Comparison of ENCODE assay signal across 16 mouse cellular contexts in the genomic region with DNA sequence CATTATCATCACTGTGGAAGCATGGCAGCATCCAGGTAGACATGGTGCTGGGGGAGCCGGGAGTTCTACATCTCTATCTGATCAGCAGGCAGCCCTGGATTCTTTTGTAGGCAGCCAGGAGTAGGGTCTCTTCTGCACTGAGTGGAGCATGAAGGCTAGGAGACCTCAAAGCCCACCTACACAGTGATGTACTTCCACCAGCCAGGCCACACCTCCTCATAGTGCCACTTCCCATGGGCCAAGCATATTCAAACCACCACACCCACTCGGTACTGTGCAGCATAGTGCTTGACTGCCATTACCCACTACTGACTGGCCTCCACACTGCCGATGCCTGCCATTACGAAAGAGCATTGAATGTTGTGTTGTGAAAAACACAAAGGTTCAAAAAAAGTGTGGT. TPM values are rescaled to one million over a fixed set of nuclear protein-coding genes. Genes with fewer than 3 reads are reported as not detected.
DNase-seq lines count a peak whose midpoint lies in the region; ATAC-seq and TF ChIP-seq lines count a peak whose summit lies in the region.
"Had no signal": no experiment of that assay in that cellular context is flagged by ENCODE, and none has a peak within 500 bp of the region (broad histone marks: within the 10 kb centered on the region; RNA-seq: fewer than 3 reads in every experiment).

No protein-coding gene starts in this region.

- ATAC-seq in kidney, postnatal 0 days (replicated peaks; ENCODE audit: low FRiP score, low read depth), result no peak
- no peak for ATAC-seq in embryonic facial prominence, embryonic 15.5 days (ENCODE audit: insufficient number of reproducible peaks, low FRiP score, low TSS enrichment, low read depth)
- ATAC-seq in midbrain, embryonic 13.5 days, result no peak

- TF ChIP-seq POLR2A in small intestine, adult 2 months (IDR thresholded peaks at IDR 0.05; ENCODE audit: low read depth, low read length), result no peak

- H3K4me1 ChIP-seq in kidney, postnatal 0 days (replicated peaks; ENCODE audit: insufficient read depth, low read length), result no peaks in the 10 kb centered on the region
- H3K4me1 ChIP-seq in brown adipose tissue, adult 24 weeks (ENCODE audit: control insufficient read depth, insufficient read depth, insufficient read length, low read length), result no peaks in the 10 kb centered on the region
- H3K4me1 ChIP-seq in embryonic facial prominence, embryonic 15.5 days, result peaks cover 20% of the 10 kb centered on the region
- H3K4me1 ChIP-seq in small intestine, adult 2 months (ENCODE audit: control insufficient read depth, insufficient read depth, insufficient read length, low read length), result no peaks in the 10 kb centered on the region
- 0 out of 2 replicates have a peak, but pooled peaks cover 2% of the 10 kb centered on the region for H3K4me1 ChIP-seq in midbrain, embryonic 13.5 days (replicated peaks)
- H3K4me1 ChIP-seq: forebrain, embryonic 12.5 days; heart, embryonic 12.5 days; hindbrain, embryonic 12.5 days had no signal

- TF ChIP-seq CTCF in kidney, postnatal 0 days (IDR thresholded peaks at IDR 0.05; ENCODE audit: low read depth), result no peak
- TF ChIP-seq CTCF in small intestine, adult 2 months (IDR thresholded peaks at IDR 0.05; ENCODE audit: extremely low read depth, insufficient read length, insufficient replicate concordance, low read depth, low read length), result no peak

- H3K36me3 ChIP-seq in kidney, postnatal 0 days (ENCODE audit: insufficient read depth, low read length), result no peaks in the 10 kb centered on the region
- no peaks in the 10 kb centered on the region for H3K36me3 ChIP-seq in embryonic facial prominence, embryonic 15.5 days
- H3K36me3 ChIP-seq in small intestine, adult 2 months (ENCODE audit: control insufficient read depth, insufficient read depth, low read length), result no peaks in the 10 kb centered on the region
- no peaks in the 10 kb centered on the region for H3K36me3 ChIP-seq in midbrain, embryonic 13.5 days
- H3K36me3 ChIP-seq: forebrain, embryonic 12.5 days; heart, embryonic 12.5 days; hindbrain, embryonic 12.5 days had no signal

- no peak overlapping the region for H3K9ac ChIP-seq in kidney, postnatal 0 days (ENCODE audit: low read depth, low read length)
- no peak overlapping the region for H3K9ac ChIP-seq in embryonic facial prominence, embryonic 15.5 days
- no peak overlapping the region for H3K9ac ChIP-seq in midbrain, embryonic 13.5 days (replicated peaks)
- H3K9ac ChIP-seq: forebrain, embryonic 12.5 days; heart, embryonic 12.5 days; hindbrain, embryonic 12.5 days; liver, embryonic 14.5 days had no signal

- no peak overlapping the region for H3K4me2 ChIP-seq in kidney, postnatal 0 days (ENCODE audit: low read length)
- H3K4me2 ChIP-seq in embryonic facial prominence, embryonic 15.5 days (replicated peaks), result no peak overlapping the region; the same call in 1 of the 2 replicates
- H3K4me2 ChIP-seq in midbrain, embryonic 13.5 days (replicated peaks), result no peak overlapping the region
- H3K4me2 ChIP-seq: forebrain, embryonic 12.5 days; heart, embryonic 12.5 days; hindbrain, embryonic 12.5 days; midbrain, embryonic 11.5 days had no signal

- no peak overlapping the region for H3K4me3 ChIP-seq in kidney, postnatal 0 days (replicated peaks; ENCODE audit: low read depth, low read length)
- H3K4me3 ChIP-seq in brown adipose tissue, adult 24 weeks (ENCODE audit: insufficient read depth, low read depth, low read length), result no peak overlapping the region
- no peak overlapping the region for H3K4me3 ChIP-seq in embryonic facial prominence, embryonic 15.5 days (replicated peaks)
- H3K4me3 ChIP-seq in small intestine, adult 2 months (ENCODE audit: low read depth, low read length), result no peak overlapping the region
- no peak overlapping the region for H3K4me3 ChIP-seq in midbrain, embryonic 13.5 days (replicated peaks)
- H3K4me3 ChIP-seq: forebrain, embryonic 12.5 days; heart, embryonic 12.5 days; hindbrain, embryonic 12.5 days had no signal

- intact Hi-C loops in left cerebral cortex, postnatal 36 days (cut with DNase I), result loop anchor here (5.0 kb wide), 1 partner anchor 137 kb away; no protein-coding TSS in a partner anchor

- H3K27me3 ChIP-seq in kidney, postnatal 0 days (ENCODE audit: insufficient read depth, low read length), result no peaks in the 10 kb centered on the region
- H3K27me3 ChIP-seq in embryonic facial prominence, embryonic 15.5 days, result no peaks in the 10 kb centered on the region
- H3K27me3 ChIP-seq in small intestine, adult 2 months (ENCODE audit: control insufficient read depth, insufficient read depth, low read length), result no peaks in the 10 kb centered on the region
- H3K27me3 ChIP-seq in midbrain, embryonic 13.5 days, result no peaks in the 10 kb centered on the region
- H3K27me3 ChIP-seq: forebrain, embryonic 12.5 days; heart, embryonic 12.5 days; hindbrain, embryonic 12.5 days had no signal

- no peaks in the 10 kb centered on the region for H3K9me3 ChIP-seq in kidney, postnatal 0 days (replicated peaks; ENCODE audit: low read length)
- H3K9me3 ChIP-seq in embryonic facial prominence, embryonic 15.5 days (replicated peaks), result no peaks in the 10 kb centered on the region
- peaks cover 3% of the 10 kb centered on the region; the same call in 1 of the 2 replicates for H3K9me3 ChIP-seq in midbrain, embryonic 13.5 days
- H3K9me3 ChIP-seq: forebrain, embryonic 12.5 days; heart, embryonic 12.5 days; hindbrain, embryonic 12.5 days had no signal

- H3K27ac ChIP-seq in kidney, postnatal 0 days, result peak overlapping the region; percentile 51
- 0 out of 2 replicates have a peak overlapping the region, but pooled peaks have one; percentile 24 for H3K27ac ChIP-seq in brown adipose tissue, adult 24 weeks (replicated peaks; ENCODE audit: low read depth, low read length)
- H3K27ac ChIP-seq in embryonic facial prominence, embryonic 15.5 days (replicated peaks), result peak overlapping the region; percentile 96
- 0 out of 2 replicates have a peak overlapping the region, but pooled peaks have one; percentile 3 for H3K27ac ChIP-seq in small intestine, adult 2 months (ENCODE audit: insufficient read depth, low read depth, low read length)
- no peak overlapping the region for H3K27ac ChIP-seq in midbrain, embryonic 13.5 days
- H3K27ac ChIP-seq: forebrain, embryonic 12.5 days; hindbrain, embryonic 12.5 days; liver, embryonic 14.5 days had no signal

- no peak for DNase-seq in kidney, postnatal 0 days (ENCODE audit: low spot score)
- no peak for DNase-seq in kidney, postnatal 4 days
- no peak for DNase-seq in left cerebral cortex, postnatal 36 days (ENCODE audit: low spot score in 2 of 2)
- DNase-seq: adrenal gland, postnatal 14 days; cerebellum, adult 11 months; kidney, adult 9 months; right cerebral cortex, postnatal 4 days had no signal

- 92% methylated on average over 4 of the region's 4 CpGs for WGBS in kidney, postnatal 0 days
- 84% methylated on average over 4 of the region's 4 CpGs for WGBS in embryonic facial prominence, embryonic 15.5 days
- 93% methylated on average over 4 of the region's 4 CpGs for WGBS in small intestine, adult 2 months
- 96% methylated on average over 4 of the region's 4 CpGs for WGBS in midbrain, embryonic 13.5 days

RNA-seq across cellular contexts. Expression of a gene that starts 28.0 kb away (rescaled TPM):
- 2.3 and 2.9 TPM in 2 replicates for polyA plus RNA-seq in kidney, postnatal 0 days (2015; fragmentation: Nextera tagmentation; extraction: Ambion mirVana)
- 1.4 and 3.2 TPM in 2 replicates for polyA plus RNA-seq in brown adipose tissue, adult 24 weeks (2012; ENCODE audit: insufficient read depth, insufficient read length, missing spikeins)
- 3.0 and 3.2 TPM in 2 replicates for polyA plus RNA-seq in embryonic facial prominence, embryonic 15.5 days (2015; fragmentation: Nextera tagmentation; extraction: Ambion mirVana)
- 0.35 TPM in 1 of 2 replicates, not detected in the other for polyA plus RNA-seq in small intestine, adult 2 months (2012; rRNA removed)
- 1 to 10 TPM; 3.0 to 4.2 TPM for total RNA-seq in left cerebral cortex, postnatal 36 days (2021)
- 1.3 and 1.5 TPM in 2 replicates for polyA plus RNA-seq in midbrain, embryonic 13.5 days (2015; fragmentation: Nextera tagmentation; extraction: Ambion mirVana)

RNA-seq across cellular contexts. Expression of a gene that starts 33.7 kb away (rescaled TPM):
- 23.3 and 24.6 TPM in 2 replicates for polyA plus RNA-seq in kidney, postnatal 0 days (2015; fragmentation: Nextera tagmentation; extraction: Ambion mirVana)
- 4.5 and 4.8 TPM in 2 replicates for polyA plus RNA-seq in brown adipose tissue, adult 24 weeks (2012; ENCODE audit: insufficient read depth, insufficient read length, missing spikeins)
- 28.4 and 33.1 TPM in 2 replicates for polyA plus RNA-seq in embryonic facial prominence, embryonic 15.5 days (2015; fragmentation: Nextera tagmentation; extraction: Ambion mirVana)
- 7.3 and 7.9 TPM in 2 replicates for polyA plus RNA-seq in small intestine, adult 2 months (2012; rRNA removed)
- total RNA-seq in left cerebral cortex, postnatal 36 days (2021), result 1 to 10 TPM; 4.7 to 9.3 TPM
- 17.2 and 18.3 TPM in 2 replicates for polyA plus RNA-seq in midbrain, embryonic 13.5 days (2015; fragmentation: Nextera tagmentation; extraction: Ambion mirVana)
